Mouse (Mus musculus) heart, postnatal 0 days (tissue): ENCODE data around the gene Pigr. TPM values are rescaled to one million over a fixed set of nuclear protein-coding genes. Genes with fewer than 3 reads are reported as not detected.

Experiments
- ATAC-seq: fragments of 200-750 bp; cut with Nextera tagmentation; 2 replicates; pipeline ENCODE4 v1.8.0; 2017; ENCODE audit warnings: low read depth, moderate number of reproducible peaks, moderate library complexity; ENCODE audit not compliant: insufficient read depth
- DNase-seq: peaks from one replicate; pipeline ENCODE4 v3.0.0-alpha.2; 2016; ENCODE audit warnings: low spot score
- H3K27ac ChIP-seq: fragments of 300-500 bp; sonication (generic); 2 replicates; pipeline ENCODE4 v1.5.1; 2014; ENCODE audit warnings: low read depth, mild to moderate bottlenecking
- H3K27me3 ChIP-seq: fragments of 300-500 bp; sonication (generic); 2 replicates; pipeline ENCODE4 v1.6.1; 2014; ENCODE audit warnings: low read length, mixed read lengths; ENCODE audit not compliant: control insufficient read depth, insufficient read depth
- H3K36me3 ChIP-seq: fragments of 300-500 bp; sonication (generic); replicated peaks from 2 replicates; pipeline ENCODE4 v1.6.1; 2014; ENCODE audit warnings: low read length, mixed read lengths; ENCODE audit not compliant: control insufficient read depth, insufficient read depth
- H3K4me1 ChIP-seq: fragments of 300-500 bp; sonication (generic); 2 replicates; pipeline ENCODE4 v1.6.1; 2014; ENCODE audit warnings: antibody characterized with exemption; ENCODE audit not compliant: control insufficient read depth, insufficient read depth
- H3K4me2 ChIP-seq: fragments of 300-500 bp; sonication (generic); 2 replicates; pipeline ENCODE4 v1.6.1; 2014; ENCODE audit warnings: low read depth, mild to moderate bottlenecking, low read length, moderate library complexity
- H3K4me3 ChIP-seq: fragments of 300-500 bp; sonication (generic); 2 replicates; pipeline ENCODE4 v1.5.1; 2014; ENCODE audit warnings: low read depth, low read length
- H3K9ac ChIP-seq: fragments of 300-500 bp; sonication (generic); replicated peaks from 2 replicates; pipeline ENCODE4 v1.6.1; 2014; ENCODE audit warnings: low read depth, low read length, mixed read lengths
- H3K9me3 ChIP-seq: fragments of 300-500 bp; sonication (generic); replicated peaks from 2 replicates; pipeline ENCODE4 v1.6.1; 2016; ENCODE audit warnings: low read length; ENCODE audit not compliant: control insufficient read depth
- CTCF ChIP-seq: IDR thresholded peaks from 2 replicates; pipeline ENCODE4 v1.5.1; 2016; ENCODE audit warnings: antibody characterized with exemption, control low read depth, low read depth
- EP300 ChIP-seq: IDR thresholded peaks from 2 replicates; pipeline ENCODE4 v1.6.1; 2016; ENCODE audit warnings: antibody characterized with exemption, low read depth
- WGBS: fragments of 180-500 bp; shearing (Covaris S2); extraction: QIAGEN DNeasy Blood & Tissue Kit; methylation state at CpG from one replicate; pipeline ENCODE4 v1.1.7; 2014; 5-methylcytosine and 5-hydroxymethylcytosine counted together
- polyA plus RNA-seq: library from polyadenylated mRNA; unstranded; fragments of >200 nt; fragmentation: Nextera tagmentation; extraction: Ambion mirVana; gene quantifications from 2 replicates; pipeline ENCODE4 v1.2.1, GENCODE M21; 2015
- total RNA-seq: library from RNA; depleted of rRNA; stranded (reverse); fragments of >200 nt; gene quantifications from 2 replicates; pipeline ENCODE4 v1.2.3, GENCODE M21; 2014; ENCODE audit warnings: low replicate concordance

The Pigr gene
- total and polyA plus RNA-seq, 2 experiments from 2014 or later: 0.05 TPM; not detected in 1

GRCm38 (mm10) chr1:130820316-130821148, 6.0 kb upstream of the Pigr start:
- H3K4me2 ChIP-seq: no peak overlapping the region
- H3K9ac ChIP-seq: no peak overlapping the region
- no peaks in the 10 kb centered on the region for H3K36me3 ChIP-seq
- H3K27ac ChIP-seq: no peak overlapping the region
- ATAC-seq (no peak), DNase-seq (no peak)
- no peak overlapping the region for H3K4me3 ChIP-seq
- H3K27me3 ChIP-seq: no peaks in the 10 kb centered on the region
- WGBS: 80% methylated on average over 7 of the region's 7 CpGs
- H3K4me1 ChIP-seq: no peaks in the 10 kb centered on the region
- TF ChIP-seq CTCF: no peak
- no peak for TF ChIP-seq EP300
- H3K9me3 ChIP-seq: no peaks in the 10 kb centered on the region

GRCm38 (mm10) chr1:130821149-130821471, 5.4 kb upstream of the Pigr start:
- Histone ChIP-seq H3K9ac (no peak overlapping the region), H3K27me3 (no peaks in the 10 kb centered on the region), H3K27ac (no peak overlapping the region), H3K4me1 (no peaks in the 10 kb centered on the region), H3K9me3 (no peaks in the 10 kb centered on the region), H3K4me2 (no peak overlapping the region), H3K4me3 (no peak overlapping the region), H3K36me3 (no peaks in the 10 kb centered on the region)
- WGBS: 93% methylated on average over 2 of the region's 2 CpGs
- ATAC-seq (no peak), DNase-seq (no peak)
- TF ChIP-seq EP300 (no peak), CTCF (no peak)

- DNase-seq (no peak), ATAC-seq (no peak)
- Histone ChIP-seq H3K36me3 (no peaks in the 10 kb centered on the region), H3K4me3 (no peak overlapping the region), H3K9ac (no peak overlapping the region), H3K4me2 (no peak overlapping the region), H3K27ac (no peak overlapping the region), H3K4me1 (no peaks in the 10 kb centered on the region), H3K9me3 (no peaks in the 10 kb centered on the region), H3K27me3 (no peaks in the 10 kb centered on the region)
- no peak for TF ChIP-seq CTCF
- TF ChIP-seq EP300: no peak
- 77% methylated on average over 9 of the region's 9 CpGs for WGBS
Measured at GRCm38 (mm10) chr1:130821911-130822625, 4.4 kb upstream of the Pigr start.

- H3K27me3 ChIP-seq: no peaks in the 10 kb centered on the region
- no peak overlapping the region for H3K4me2 ChIP-seq
- no peak overlapping the region for H3K9ac ChIP-seq
- H3K4me1 ChIP-seq: 0 out of 2 replicates have a peak, but pooled peaks cover 8% of the 10 kb centered on the region
- WGBS: 65% methylated on average over 4 of the region's 4 CpGs
- ATAC-seq (no peak), DNase-seq (no peak)
- no peak overlapping the region for H3K4me3 ChIP-seq
- H3K36me3 ChIP-seq: no peaks in the 10 kb centered on the region
- TF ChIP-seq EP300 (no peak), CTCF (no peak)
- no peak overlapping the region for H3K27ac ChIP-seq
- no peaks in the 10 kb centered on the region for H3K9me3 ChIP-seq
Measured at GRCm38 (mm10) chr1:130828656-130829055, 2.2 kb downstream of the Pigr start.

- Histone ChIP-seq H3K27me3 (no peaks in the 10 kb centered on the region), H3K4me2 (no peak overlapping the region), H3K4me3 (no peak overlapping the region), H3K9me3 (no peaks in the 10 kb centered on the region), H3K36me3 (no peaks in the 10 kb centered on the region), H3K9ac (no peak overlapping the region), H3K4me1 (0 out of 2 replicates have a peak, but pooled peaks cover 8% of the 10 kb centered on the region), H3K27ac (no peak overlapping the region)
- DNase-seq (no peak), ATAC-seq (no peak)
- TF ChIP-seq EP300 (no peak), CTCF (no peak)
- 37% methylated on average over 8 of the region's 8 CpGs for WGBS
Measured at GRCm38 (mm10) chr1:130829906-130830830, 3.7 kb downstream of the Pigr start.
